Mouse (Mus musculus): ENCODE measurements around the gene Ncl.
A peak's percentile ranks its signal among the peaks of the same experiment; 100 is the strongest.

Ncl gene

GRCm38 (mm10) chr1:86358906-86359797 lies at the start of gene Ncl:
Gene Ncl (minus strand): TSS chr1:86359400.
- peak; percentile 98 for DNase-seq (ENCODE audit: low read depth, low spot score)

- no peak for DNase-seq (ENCODE audit: low read depth, low spot score)
These were observed 49.3 kb upstream of the Ncl start for GRCm38 (mm10) chr1:86408515-86408914.

DNA sequence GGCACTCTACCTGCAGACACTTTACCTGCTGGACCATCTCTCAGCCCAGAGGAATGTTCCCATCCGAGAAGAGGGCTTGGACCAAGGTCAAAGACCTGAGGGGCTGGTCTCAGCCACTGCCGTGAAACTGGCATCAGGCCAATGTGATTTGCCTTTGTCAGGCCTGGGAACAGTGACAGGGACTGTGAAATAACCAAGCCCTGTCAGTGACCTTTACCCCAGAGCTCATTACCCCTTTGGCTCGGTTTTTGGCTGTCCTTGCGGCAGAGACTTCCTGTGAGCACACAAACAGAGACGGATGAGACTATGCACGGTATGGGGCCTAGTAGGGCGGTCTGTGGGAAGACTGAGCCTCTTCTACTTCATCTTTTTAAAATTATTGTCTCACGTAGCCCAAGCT lies 47.7 kb upstream of the Ncl start:
- no peak for DNase-seq (ENCODE audit: low read depth, low spot score)

DNA sequence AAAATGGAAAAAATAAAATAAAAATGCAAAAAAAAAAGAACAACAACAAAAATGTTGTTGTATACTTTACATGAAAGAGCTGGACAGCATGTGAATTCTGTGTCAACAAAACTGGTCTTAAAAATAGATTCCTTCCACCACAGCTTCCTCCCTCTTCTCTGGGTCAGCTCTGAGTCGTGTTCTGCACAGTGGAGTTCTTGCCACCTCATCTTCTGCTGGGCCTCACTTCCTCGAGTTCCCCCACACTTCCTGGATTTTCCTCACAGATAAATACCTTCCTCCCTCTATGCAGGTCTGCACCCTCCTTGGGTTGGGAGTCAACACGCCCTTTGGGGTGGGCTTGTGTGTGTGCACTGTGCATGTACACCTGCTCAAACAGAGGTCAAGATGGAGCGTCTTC lies 47.1 kb upstream of the Ncl start:
- no peak for DNase-seq (ENCODE audit: low read depth, low spot score)

- DNase-seq (ENCODE audit: low read depth, low spot score): no peak
These were observed 45.6 kb upstream of the Ncl start for GRCm38 (mm10) chr1:86404834-86405233.

GRCm38 (mm10) chr1:86400096-86400754 lies 41.0 kb upstream of the Ncl start:
- DNase-seq (ENCODE audit: low read depth, low spot score): no peak

DNA sequence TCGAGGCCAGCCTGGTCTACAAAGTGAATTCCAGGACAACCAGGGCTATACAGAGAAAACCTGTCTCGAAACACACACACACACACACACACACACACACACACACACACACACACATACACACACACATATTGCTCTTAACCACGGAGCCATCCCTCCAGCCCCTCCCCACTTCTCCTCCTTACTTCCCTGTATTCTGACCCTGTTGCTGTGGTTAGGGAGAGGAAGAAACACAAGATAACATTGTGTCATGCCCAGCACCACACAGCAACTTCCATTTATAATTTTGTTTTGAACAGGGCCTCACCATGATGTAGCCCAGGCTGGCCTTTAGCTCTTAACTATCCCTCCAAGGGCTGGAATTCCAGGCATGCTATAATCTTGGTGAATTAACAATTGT lies 40.1 kb upstream of the Ncl start:
- DNase-seq (ENCODE audit: low read depth, low spot score): no peak

- no peak for DNase-seq (ENCODE audit: low read depth, low spot score)
These were observed 39.0 kb upstream of the Ncl start for GRCm38 (mm10) chr1:86398222-86398621.

GRCm38 (mm10) chr1:86397621-86398020 lies 38.4 kb upstream of the Ncl start:
- DNase-seq (ENCODE audit: low read depth, low spot score): no peak

GRCm38 (mm10) chr1:86395897-86396296 lies 36.7 kb upstream of the Ncl start:
- no peak for DNase-seq (ENCODE audit: low read depth, low spot score)

- DNase-seq (ENCODE audit: low read depth, low spot score): no peak
These were observed 35.0 kb upstream of the Ncl start for GRCm38 (mm10) chr1:86394246-86394645.

DNA sequence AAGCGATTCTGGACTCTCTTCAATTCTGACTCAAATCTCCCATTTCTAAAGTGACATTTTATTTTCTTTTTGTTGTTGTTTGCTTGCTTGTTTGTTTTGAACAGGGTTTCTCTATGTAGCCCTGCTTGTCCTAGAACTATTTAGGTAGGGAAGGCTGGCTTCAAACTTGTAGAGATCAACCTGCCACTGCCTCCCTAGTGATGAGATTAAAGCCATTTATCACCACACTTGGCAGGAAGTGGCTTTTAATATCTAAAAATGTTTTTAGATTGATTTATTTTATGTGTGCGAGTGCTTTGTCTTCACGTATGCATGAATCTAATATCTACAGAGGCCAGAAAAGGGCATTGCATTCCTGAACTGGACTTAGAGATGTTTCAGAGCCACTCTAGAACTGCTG lies 34.0 kb upstream of the Ncl start:
- no peak for DNase-seq (ENCODE audit: low read depth, low spot score)

DNA sequence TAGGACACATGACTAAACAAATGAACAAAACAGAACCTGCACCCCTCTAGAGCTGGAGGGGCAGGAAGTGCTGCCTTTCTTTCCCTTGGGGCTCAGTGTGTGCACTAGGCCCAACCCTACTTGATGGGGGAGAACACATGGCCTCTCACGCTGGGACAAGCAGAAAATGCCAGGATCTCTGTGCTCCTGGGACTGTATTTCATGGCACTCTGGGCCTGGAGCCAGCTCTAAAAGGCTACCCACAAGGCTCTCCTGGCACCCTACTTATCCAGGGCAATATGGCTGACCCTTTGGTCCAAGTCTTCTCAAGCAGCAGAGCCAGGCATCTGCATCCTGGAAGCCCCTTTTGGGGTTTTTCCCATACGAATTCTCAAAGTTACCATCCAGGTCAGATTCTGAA lies 32.2 kb upstream of the Ncl start:
- DNase-seq (ENCODE audit: low read depth, low spot score): no peak

GRCm38 (mm10) chr1:86389230-86389629 lies 30.0 kb upstream of the Ncl start:
- no peak for DNase-seq (ENCODE audit: low read depth, low spot score)

DNA sequence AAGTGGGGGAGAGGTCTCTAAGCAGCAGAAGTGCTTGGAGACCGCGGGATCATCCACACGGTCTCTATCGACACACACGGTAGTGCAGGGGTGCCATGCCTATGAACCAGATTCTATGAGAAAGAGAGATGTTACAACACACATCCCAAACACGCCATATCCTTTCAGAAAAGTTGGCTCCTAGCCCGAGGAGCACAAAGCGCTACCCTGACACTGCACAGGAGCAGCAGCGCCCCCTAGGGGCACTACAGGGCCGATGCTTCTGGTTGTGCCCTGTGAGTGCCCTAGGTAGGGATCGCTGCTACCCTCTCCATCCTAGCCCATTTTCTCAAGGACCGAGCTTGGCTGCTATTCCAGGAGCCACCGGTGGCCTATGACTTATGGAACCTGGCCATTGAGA lies 21.8 kb upstream of the Ncl start:
- DNase-seq (ENCODE audit: low read depth, low spot score): no peak

GRCm38 (mm10) chr1:86379161-86379569 lies 20.0 kb upstream of the Ncl start:
- no peak for DNase-seq (ENCODE audit: low read depth, low spot score)

GRCm38 (mm10) chr1:86378662-86379061 lies 19.5 kb upstream of the Ncl start:
- no peak for DNase-seq (ENCODE audit: low read depth, low spot score)

- no peak for DNase-seq (ENCODE audit: low read depth, low spot score)
These were observed 17.2 kb upstream of the Ncl start for GRCm38 (mm10) chr1:86376354-86376753.

DNA sequence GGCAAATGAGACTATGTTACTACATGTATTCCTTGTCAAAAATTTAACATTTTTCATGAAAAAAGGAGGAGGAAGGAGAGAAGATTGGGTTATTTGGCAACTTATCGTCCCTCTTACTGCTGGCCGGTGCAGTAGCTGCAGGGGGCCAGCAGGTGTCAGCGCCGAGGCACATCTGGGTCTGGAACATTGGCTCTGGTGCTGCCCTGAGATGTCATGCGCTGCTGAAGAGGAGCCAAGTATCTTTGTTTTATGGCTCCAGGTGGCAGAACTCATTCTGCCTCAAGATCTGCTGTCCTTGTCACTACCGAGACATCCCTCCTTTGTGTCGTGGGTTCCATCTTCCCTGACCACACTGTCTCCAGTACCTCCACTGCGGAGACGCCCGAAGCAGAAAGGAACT lies 12.8 kb upstream of the Ncl start:
- DNase-seq (ENCODE audit: low read depth, low spot score): no peak

DNA sequence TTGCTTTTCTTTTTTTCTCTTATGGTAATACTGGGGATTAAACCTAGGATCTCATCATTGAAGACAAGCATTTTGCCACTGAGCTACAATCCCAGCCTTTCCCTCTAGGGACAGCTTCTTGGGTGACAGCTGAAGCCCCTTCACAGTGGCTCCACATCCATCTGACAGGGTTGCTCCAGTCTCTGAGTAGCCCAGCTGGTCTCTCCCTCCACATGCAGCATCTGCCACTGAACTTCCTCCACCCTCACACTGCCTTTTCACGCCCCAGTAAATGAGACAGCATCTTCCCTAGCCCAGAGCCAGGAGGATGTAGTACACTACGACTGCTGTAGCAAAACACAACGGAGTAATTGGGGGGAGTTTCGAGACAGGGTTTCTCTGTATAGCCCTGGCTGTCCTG lies 8.9 kb upstream of the Ncl start:
- DNase-seq (ENCODE audit: low read depth, low spot score): no peak

- DNase-seq (ENCODE audit: low read depth, low spot score): no peak
These were observed 4.5 kb upstream of the Ncl start for GRCm38 (mm10) chr1:86363671-86364070.

DNA sequence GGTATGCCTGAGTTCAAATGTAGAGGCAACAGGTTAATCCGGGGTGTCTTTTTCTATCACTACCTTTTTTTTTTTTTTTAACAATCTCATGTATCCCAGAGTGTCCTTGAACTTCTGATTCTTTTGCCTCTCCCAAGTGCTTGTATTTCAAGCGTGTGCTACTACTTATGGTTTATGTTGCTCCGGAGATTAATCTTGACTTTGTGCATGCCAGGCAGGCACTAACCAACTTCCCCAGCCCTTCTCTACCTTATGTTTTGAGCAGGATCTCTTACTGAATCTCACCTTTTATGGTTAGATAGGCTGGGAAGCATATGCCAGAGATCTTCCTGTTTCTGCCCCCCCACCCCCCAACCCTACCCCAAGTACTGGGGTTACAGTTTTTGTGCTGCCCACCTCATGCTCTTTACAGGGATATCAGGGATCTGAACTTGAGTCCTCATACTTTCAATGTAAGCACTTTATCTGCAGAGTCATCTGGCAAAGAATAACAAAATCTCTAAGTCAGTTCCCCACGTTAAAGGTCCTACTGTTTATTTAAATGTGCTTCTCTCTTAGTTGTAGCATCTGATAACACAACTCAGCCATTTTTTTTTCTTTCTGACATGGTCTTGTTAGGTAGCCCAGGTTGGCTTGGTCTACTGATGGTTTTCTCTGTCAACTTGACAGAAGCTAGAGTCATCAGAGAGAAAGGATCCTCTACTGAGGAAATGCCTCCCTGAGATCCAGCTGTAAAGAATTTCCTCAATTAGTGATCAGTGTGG lies 2.8 kb upstream of the Ncl start:
- DNase-seq (ENCODE audit: low read depth, low spot score): no peak
